Mouse (Mus musculus) intestine, postnatal 0 days (tissue): Measurements from ENCODE around the gene Nlk. TPM values are rescaled to one million over a fixed set of nuclear protein-coding genes. Genes with fewer than 3 reads are reported as not detected.

Experiments used
- ATAC-seq: fragments of 200-750 bp; cut with Nextera tagmentation; 2 replicates; pipeline ENCODE4 v1.8.0; 2017; ENCODE audit warnings: mild to moderate bottlenecking, moderate TSS enrichment, moderate library complexity
- H3K27ac ChIP-seq: fragments of 300-500 bp; sonication (generic); 2 replicates; pipeline ENCODE4 v1.5.1; 2014; ENCODE audit warnings: mild to moderate bottlenecking, low read depth, low read length, moderate library complexity
- H3K27me3 ChIP-seq: fragments of 300-500 bp; sonication (generic); replicated peaks from 2 replicates; pipeline ENCODE4 v1.6.1; 2014; ENCODE audit warnings: low read length, mixed read lengths; ENCODE audit not compliant: control insufficient read depth, insufficient read depth
- H3K36me3 ChIP-seq: fragments of 300-500 bp; sonication (generic); 2 replicates; pipeline ENCODE4 v1.6.1; 2014; ENCODE audit warnings: mild to moderate bottlenecking, moderate library complexity; ENCODE audit not compliant: control insufficient read depth, insufficient read depth
- H3K4me1 ChIP-seq: fragments of 300-500 bp; sonication (generic); replicated peaks from 2 replicates; pipeline ENCODE4 v1.6.1; 2014; ENCODE audit warnings: antibody characterized with exemption, low read length, mixed read lengths; ENCODE audit not compliant: control insufficient read depth, insufficient read depth
- H3K4me2 ChIP-seq: fragments of 300-500 bp; sonication (generic); replicated peaks from 2 replicates; pipeline ENCODE4 v1.6.1; 2014; ENCODE audit warnings: low read depth, mild to moderate bottlenecking, moderate library complexity
- H3K4me3 ChIP-seq: fragments of 300-500 bp; sonication (generic); 2 replicates; pipeline ENCODE4 v1.5.1; 2014; ENCODE audit warnings: low read depth, low read length
- H3K9ac ChIP-seq: fragments of 300-500 bp; sonication (generic); 2 replicates; pipeline ENCODE4 v1.6.1; 2014; ENCODE audit warnings: mild to moderate bottlenecking, low read depth, low read length
- H3K9me3 ChIP-seq: fragments of 300-500 bp; sonication (generic); 2 replicates; pipeline ENCODE4 v1.6.1; 2016; ENCODE audit warnings: mixed run types; ENCODE audit not compliant: control insufficient read depth
- CTCF ChIP-seq: sonication (generic); IDR thresholded peaks from 2 replicates; pipeline ENCODE4 v1.5.1; 2016; ENCODE audit warnings: low read depth, mild to moderate bottlenecking, control low read depth, antibody characterized with exemption, moderate library complexity
- WGBS: fragments of 180-500 bp; shearing (Covaris S2); extraction: QIAGEN DNeasy Blood & Tissue Kit; methylation state at CpG from one replicate; pipeline ENCODE4 v1.1.7; 2014; 5-methylcytosine and 5-hydroxymethylcytosine counted together
- polyA plus RNA-seq: library from polyadenylated mRNA; unstranded; fragments of >200 nt; fragmentation: Nextera tagmentation; extraction: Ambion mirVana; gene quantifications from 2 replicates; pipeline ENCODE4 v1.2.1, GENCODE M21; 2015

The Nlk gene
- polyA plus RNA-seq, 1 experiment from 2014 or later: 14.2 TPM

GRCm38 (mm10) chr11:78721419-78721818 lies 24.2 kb upstream of the Nlk start:
- 67% methylated on average over 2 of the region's 2 CpGs for WGBS
- H3K4me1 ChIP-seq: no peaks in the 10 kb centered on the region
- H3K4me3 ChIP-seq: no peak overlapping the region
- no peaks in the 10 kb centered on the region for H3K27me3 ChIP-seq
- H3K4me2 ChIP-seq: no peak overlapping the region
- no peak for TF ChIP-seq CTCF
- no peaks in the 10 kb centered on the region for H3K36me3 ChIP-seq
- no peak overlapping the region for H3K9ac ChIP-seq
- H3K9me3 ChIP-seq: no peaks in the 10 kb centered on the region
- no peak overlapping the region for H3K27ac ChIP-seq
- ATAC-seq: no peak

GRCm38 (mm10) chr11:78717655-78718054 lies 20.5 kb upstream of the Nlk start:
- Histone ChIP-seq H3K4me1 (no peaks in the 10 kb centered on the region), H3K4me3 (no peak overlapping the region), H3K9ac (no peak overlapping the region), H3K27ac (0 out of 2 replicates have a peak overlapping the region, but pooled peaks have one; percentile 50), H3K9me3 (no peaks in the 10 kb centered on the region), H3K27me3 (no peaks in the 10 kb centered on the region), H3K4me2 (no peak overlapping the region), H3K36me3 (no peaks in the 10 kb centered on the region)
- WGBS: 42% methylated on average over 4 of the region's 4 CpGs
- TF ChIP-seq CTCF: no peak
- no peak for ATAC-seq

GRCm38 (mm10) chr11:78708642-78709041 lies 11.5 kb upstream of the Nlk start:
- no peaks in the 10 kb centered on the region for H3K27me3 ChIP-seq
- no peak overlapping the region for H3K4me3 ChIP-seq
- peak overlapping the region; percentile 64 for H3K27ac ChIP-seq
- H3K36me3 ChIP-seq: no peaks in the 10 kb centered on the region
- peak; percentile 88 for ATAC-seq
- no peaks in the 10 kb centered on the region for H3K9me3 ChIP-seq
- 36% methylated on average over 2 of the region's 2 CpGs for WGBS
- no peaks in the 10 kb centered on the region for H3K4me1 ChIP-seq
- no peak overlapping the region for H3K4me2 ChIP-seq
- TF ChIP-seq CTCF: peak; percentile 41
- no peak overlapping the region for H3K9ac ChIP-seq

GRCm38 (mm10) chr11:78706026-78706425 lies 8.9 kb upstream of the Nlk start:
- no peak overlapping the region for H3K27ac ChIP-seq
- no peak overlapping the region for H3K4me2 ChIP-seq

GRCm38 (mm10) chr11:78703085-78703484 lies 5.9 kb upstream of the Nlk start:
- peak overlapping the region; percentile 35; the same call in 1 of the 2 replicates for H3K27ac ChIP-seq
- H3K4me1 ChIP-seq: 0 out of 2 replicates have a peak, but pooled peaks cover 3% of the 10 kb centered on the region
- H3K36me3 ChIP-seq: no peaks in the 10 kb centered on the region
- no peak overlapping the region for H3K4me2 ChIP-seq
- no peaks in the 10 kb centered on the region for H3K9me3 ChIP-seq
- H3K4me3 ChIP-seq: no peak overlapping the region
- peak; percentile 52; the same call in 1 of the 2 replicates for ATAC-seq
- no peak for TF ChIP-seq CTCF
- H3K9ac ChIP-seq: no peak overlapping the region
- H3K27me3 ChIP-seq: no peaks in the 10 kb centered on the region
- 42% methylated on average over 5 of the region's 5 CpGs for WGBS

More at GRCm38 (mm10) chr11:78706026-78706425, 8.9 kb upstream of the Nlk start:
- 0 out of 2 replicates have a peak, but pooled peaks cover 3% of the 10 kb centered on the region for H3K4me1 ChIP-seq
- TF ChIP-seq CTCF: no peak
- no peaks in the 10 kb centered on the region for H3K36me3 ChIP-seq
- H3K27me3 ChIP-seq: no peaks in the 10 kb centered on the region
- H3K9ac ChIP-seq: no peak overlapping the region
- no peak for ATAC-seq
- no peaks in the 10 kb centered on the region for H3K9me3 ChIP-seq
- H3K4me3 ChIP-seq: no peak overlapping the region

- Histone ChIP-seq H3K9ac (no peak overlapping the region), H3K4me3 (no peak overlapping the region), H3K4me2 (no peak overlapping the region), H3K27ac (0 out of 2 replicates have a peak overlapping the region, but pooled peaks have one; percentile 35), H3K4me1 (0 out of 2 replicates have a peak, but pooled peaks cover 3% of the 10 kb centered on the region), H3K27me3 (no peaks in the 10 kb centered on the region), H3K36me3 (no peaks in the 10 kb centered on the region), H3K9me3 (no peaks in the 10 kb centered on the region)
- no peak for TF ChIP-seq CTCF
- WGBS: 67% methylated on average over 3 of the region's 3 CpGs
- ATAC-seq: no peak
These were observed 5.1 kb upstream of the Nlk start for GRCm38 (mm10) chr11:78702319-78702718.
